Mouse (Mus musculus) liver, postnatal 0 days (tissue): Measurements from ENCODE around the gene Epas1.

Experiments used
- CTCF ChIP-seq: sonication (generic); IDR thresholded peaks from 2 replicates; pipeline ENCODE4 v1.5.1; 2016; ENCODE audit warnings: antibody characterized with exemption, low read depth
- EP300 ChIP-seq: IDR thresholded peaks from 2 replicates; pipeline ENCODE4 v1.6.1; 2016; ENCODE audit warnings: antibody characterized with exemption, low read depth, mild to moderate bottlenecking

DNA sequence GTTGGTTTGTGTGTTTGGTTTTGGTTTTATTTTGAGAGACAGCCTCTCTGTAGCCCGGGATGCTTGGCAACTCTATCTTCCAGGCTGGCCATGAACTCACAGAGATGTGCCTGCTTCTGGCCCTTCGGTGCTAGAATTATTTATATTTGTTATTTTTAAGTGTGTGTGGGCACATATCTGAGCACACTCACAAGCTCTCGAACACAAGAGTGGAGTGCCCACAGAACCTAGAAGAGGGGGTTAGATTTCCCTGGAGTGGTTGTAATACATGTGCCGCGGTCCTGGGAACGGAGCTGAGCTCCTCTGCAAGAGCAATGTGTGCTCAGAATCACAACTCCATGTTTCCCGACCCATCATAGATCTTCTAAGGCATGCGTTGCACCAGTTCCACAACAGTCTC is 40.9 kb upstream of the Epas1 start:
- TF ChIP-seq CTCF (no peak), EP300 (no peak)
